Mouse (Mus musculus): ENCODE data around the gene Neurl2. TPM values are rescaled to one million over a fixed set of nuclear protein-coding genes. Genes with fewer than 3 reads are reported as not detected.
"Not testable (repeated sequence)": the region's sequence is repeated elsewhere in the genome, so short reads cannot be mapped to it uniquely, and the experiment has no call there.

Neurl2 gene
- 6.3 and 8.3 TPM in 2 replicates for polyA plus RNA-seq (2014; fragmentation: Nextera tagmentation; extraction: Ambion mirVana)

GRCm38 (mm10) chr2:164833314-164833959 is at the start of gene Neurl2:
Neurl2 (minus strand) TSS chr2:164833456.
- under 1% methylated on average over 31 of the region's 31 CpGs for WGBS
- ATAC-seq (ENCODE audit: insufficient number of reproducible peaks, insufficient read depth, low FRiP score, low read depth) = peak; percentile 74
- H3K9me3 ChIP-seq (ENCODE audit: control insufficient read depth, low read depth, low read length) = no peaks in the 10 kb centered on the region

GRCm38 (mm10) chr2:164882619-164883018 is 49.4 kb upstream of the Neurl2 start:
- 86% methylated on average over 9 of the region's 9 CpGs for WGBS
- ATAC-seq (ENCODE audit: insufficient number of reproducible peaks, insufficient read depth, low FRiP score, low read depth) = no peak
- no peak overlapping the region for H3K27ac ChIP-seq (ENCODE audit: low read length)

More at GRCm38 (mm10) chr2:164833314-164833959, at the start of gene Neurl2:
- Histone ChIP-seq H3K4me3 (ENCODE audit: low read depth, low read length) (peak within 1 kb of the TSS; percentile 78), H3K4me1 (ENCODE audit: control insufficient read depth, insufficient read depth, low read length) (peaks cover 9% of the 10 kb centered on the region; the same call in 1 of the 2 replicates), H3K4me2 (replicated peaks; ENCODE audit: low read depth, low read length) (peak within 1 kb of the TSS; percentile 98), H3K36me3 (ENCODE audit: control insufficient read depth, insufficient read depth, low read length) (peaks cover 5% of the 10 kb centered on the region), H3K27ac (ENCODE audit: low read length) (peak within 1 kb of the TSS; percentile 85), H3K27me3 (ENCODE audit: control insufficient read depth, insufficient read depth, low read length) (no peaks in the 10 kb centered on the region), H3K9ac (replicated peaks; ENCODE audit: low read depth, low read length) (peak within 1 kb of the TSS; percentile 67)

GRCm38 (mm10) chr2:164879568-164880277 is 46.5 kb upstream of the Neurl2 start:
- Histone ChIP-seq H3K27me3 (ENCODE audit: control insufficient read depth, insufficient read depth, low read length) (no peaks in the 10 kb centered on the region), H3K4me2 (replicated peaks; ENCODE audit: low read depth, low read length) (peak overlapping the region; percentile 89), H3K9me3 (ENCODE audit: control insufficient read depth, low read depth, low read length) (no peaks in the 10 kb centered on the region), H3K4me1 (ENCODE audit: control insufficient read depth, insufficient read depth, low read length) (peaks cover 11% of the 10 kb centered on the region; the same call in 1 of the 2 replicates), H3K4me3 (ENCODE audit: low read depth, low read length) (peak overlapping the region; percentile 97), H3K9ac (replicated peaks; ENCODE audit: low read depth, low read length) (peak overlapping the region; percentile 100), H3K27ac (ENCODE audit: low read length) (peak overlapping the region; percentile 100), H3K36me3 (ENCODE audit: control insufficient read depth, insufficient read depth, low read length) (peaks cover 21% of the 10 kb centered on the region; the same call in 1 of the 2 replicates)
- WGBS = under 1% methylated on average over 72 of the region's 72 CpGs
- peak; percentile 86 for ATAC-seq (ENCODE audit: insufficient number of reproducible peaks, insufficient read depth, low FRiP score, low read depth)

More at GRCm38 (mm10) chr2:164882619-164883018, 49.4 kb upstream of the Neurl2 start:
- Histone ChIP-seq H3K9ac (replicated peaks; ENCODE audit: low read depth, low read length) (no peak overlapping the region), H3K9me3 (ENCODE audit: control insufficient read depth, low read depth, low read length) (no peaks in the 10 kb centered on the region), H3K4me2 (replicated peaks; ENCODE audit: low read depth, low read length) (no peak overlapping the region), H3K27me3 (ENCODE audit: control insufficient read depth, insufficient read depth, low read length) (no peaks in the 10 kb centered on the region), H3K4me1 (ENCODE audit: control insufficient read depth, insufficient read depth, low read length) (peaks cover 11% of the 10 kb centered on the region; the same call in 1 of the 2 replicates), H3K36me3 (ENCODE audit: control insufficient read depth, insufficient read depth, low read length) (peaks cover 50% of the 10 kb centered on the region), H3K4me3 (ENCODE audit: low read depth, low read length) (no peak overlapping the region)

GRCm38 (mm10) chr2:164879228-164879567 is 45.9 kb upstream of the Neurl2 start, which contains the start of gene Pcif1:
Pcif1 (plus strand) TSS chr2:164879304.
- Histone ChIP-seq H3K4me3 (ENCODE audit: low read depth, low read length) (peak within 1 kb of the TSS; percentile 97), H3K4me1 (ENCODE audit: control insufficient read depth, insufficient read depth, low read length) (peaks cover 15% of the 10 kb centered on the region; the same call in 1 of the 2 replicates), H3K4me2 (replicated peaks; ENCODE audit: low read depth, low read length) (peak within 1 kb of the TSS; percentile 89), H3K27me3 (ENCODE audit: control insufficient read depth, insufficient read depth, low read length) (no peaks in the 10 kb centered on the region), H3K27ac (ENCODE audit: low read length) (peak within 1 kb of the TSS; percentile 100), H3K9ac (replicated peaks; ENCODE audit: low read depth, low read length) (peak within 1 kb of the TSS; percentile 100), H3K9me3 (ENCODE audit: control insufficient read depth, low read depth, low read length) (no peaks in the 10 kb centered on the region), H3K36me3 (ENCODE audit: control insufficient read depth, insufficient read depth, low read length) (peaks cover 17% of the 10 kb centered on the region; the same call in 1 of the 2 replicates)
- WGBS = under 1% methylated on average over 40 of the region's 40 CpGs
- peak; percentile 77 for ATAC-seq (ENCODE audit: insufficient number of reproducible peaks, insufficient read depth, low FRiP score, low read depth)

- Histone ChIP-seq H3K27ac (ENCODE audit: low read length) (peak overlapping the region; percentile 100), H3K4me3 (ENCODE audit: low read depth, low read length) (peak overlapping the region; percentile 97), H3K36me3 (ENCODE audit: control insufficient read depth, insufficient read depth, low read length) (peaks cover 12% of the 10 kb centered on the region; the same call in 1 of the 2 replicates), H3K27me3 (ENCODE audit: control insufficient read depth, insufficient read depth, low read length) (no peaks in the 10 kb centered on the region), H3K9me3 (ENCODE audit: control insufficient read depth, low read depth, low read length) (no peaks in the 10 kb centered on the region), H3K4me1 (ENCODE audit: control insufficient read depth, insufficient read depth, low read length) (peaks cover 18% of the 10 kb centered on the region; the same call in 1 of the 2 replicates), H3K4me2 (replicated peaks; ENCODE audit: low read depth, low read length) (peak overlapping the region; percentile 89), H3K9ac (replicated peaks; ENCODE audit: low read depth, low read length) (peak overlapping the region; percentile 100)
- WGBS = 3% methylated on average over 28 of the region's 28 CpGs
- ATAC-seq (ENCODE audit: insufficient number of reproducible peaks, insufficient read depth, low FRiP score, low read depth) = peak; percentile 50; the same call in 1 of the 2 replicates
These were observed 45.4 kb upstream of the Neurl2 start for GRCm38 (mm10) chr2:164878509-164879227.

GRCm38 (mm10) chr2:164877376-164878215 is 44.3 kb upstream of the Neurl2 start:
- Histone ChIP-seq H3K27ac (ENCODE audit: low read length) (peak overlapping the region; percentile 33; the same call in 1 of the 2 replicates), H3K4me2 (replicated peaks; ENCODE audit: low read depth, low read length) (peak overlapping the region; percentile 89), H3K4me3 (ENCODE audit: low read depth, low read length) (peak overlapping the region; percentile 97; the same call in 1 of the 2 replicates), H3K4me1 (ENCODE audit: control insufficient read depth, insufficient read depth, low read length) (peaks cover 18% of the 10 kb centered on the region; the same call in 1 of the 2 replicates)
- H3K36me3 ChIP-seq (ENCODE audit: control insufficient read depth, insufficient read depth, low read length); H3K27me3 ChIP-seq (ENCODE audit: control insufficient read depth, insufficient read depth, low read length); ATAC-seq (ENCODE audit: insufficient number of reproducible peaks, insufficient read depth, low FRiP score, low read depth); H3K9ac ChIP-seq (replicated peaks; ENCODE audit: low read depth, low read length); H3K9me3 ChIP-seq (ENCODE audit: control insufficient read depth, low read depth, low read length): not testable (repeated sequence)
- 65% methylated on average over 11 of the region's 11 CpGs for WGBS

- H3K27me3 ChIP-seq (ENCODE audit: control insufficient read depth, insufficient read depth, low read length); H3K36me3 ChIP-seq (ENCODE audit: control insufficient read depth, insufficient read depth, low read length); ATAC-seq (ENCODE audit: insufficient number of reproducible peaks, insufficient read depth, low FRiP score, low read depth); H3K4me3 ChIP-seq (ENCODE audit: low read depth, low read length); H3K9me3 ChIP-seq (ENCODE audit: control insufficient read depth, low read depth, low read length); H3K4me2 ChIP-seq (replicated peaks; ENCODE audit: low read depth, low read length); H3K27ac ChIP-seq (ENCODE audit: low read length); H3K9ac ChIP-seq (replicated peaks; ENCODE audit: low read depth, low read length): not testable (repeated sequence)
- peaks cover 15% of the 10 kb centered on the region; the same call in 1 of the 2 replicates for H3K4me1 ChIP-seq (ENCODE audit: control insufficient read depth, insufficient read depth, low read length)
- 53% methylated on average over 2 of the region's 2 CpGs for WGBS
These were observed 42.4 kb upstream of the Neurl2 start for GRCm38 (mm10) chr2:164875648-164876047.
